Mouse (Mus musculus): ENCODE measurements around the gene Mast4. TPM values are rescaled to one million over a fixed set of nuclear protein-coding genes. Genes with fewer than 3 reads are reported as not detected.

Gene Mast4
- polyA plus RNA-seq, 1 experiment from 2014 or later: 36.9 TPM

DNA sequence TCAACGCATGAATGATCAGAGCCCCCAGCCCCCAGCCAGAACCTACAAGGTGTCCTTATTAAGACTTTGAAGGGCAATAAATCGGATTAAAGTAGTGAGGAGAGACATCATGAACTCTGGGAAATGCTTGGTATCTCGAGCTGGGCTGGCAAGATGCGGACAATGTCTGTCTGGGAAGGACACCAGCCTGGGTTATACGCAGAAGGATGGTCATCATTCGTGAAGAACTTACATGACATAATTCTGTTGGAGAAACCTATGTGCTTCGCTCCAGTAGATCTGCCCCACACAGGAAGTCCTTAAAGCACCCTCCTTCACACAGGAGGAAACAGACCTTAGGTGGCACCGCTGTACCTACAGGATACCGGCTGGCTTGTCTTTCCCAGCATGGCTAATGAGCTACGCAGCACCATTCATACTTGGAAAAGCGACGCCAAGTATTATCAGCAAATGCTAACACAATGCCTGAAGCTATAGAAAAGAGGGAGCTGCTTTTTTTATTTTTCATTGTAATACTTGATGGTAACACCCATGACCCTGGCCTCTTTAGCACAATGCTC, 456.5 kb downstream of the Mast4 start:
- no peak overlapping the region for H3K9ac ChIP-seq (ENCODE audit: low read length)
- no peak overlapping the region for H3K4me3 ChIP-seq (ENCODE audit: low read length)
- H3K4me1 ChIP-seq (ENCODE audit: control insufficient read depth, insufficient read depth, low read length): peaks cover 45% of the 10 kb centered on the region
- no peaks in the 10 kb centered on the region for H3K27me3 ChIP-seq (ENCODE audit: control insufficient read depth, insufficient read depth, low read length)
- no peaks in the 10 kb centered on the region for H3K9me3 ChIP-seq (replicated peaks; ENCODE audit: control insufficient read depth, low read length)
- no peak overlapping the region for H3K27ac ChIP-seq (ENCODE audit: low read length)
- H3K36me3 ChIP-seq (ENCODE audit: control insufficient read depth, insufficient read depth): no peaks in the 10 kb centered on the region
- 73% methylated on average over 12 of the region's 12 CpGs for WGBS
- ATAC-seq (replicated peaks; ENCODE audit: extremely low read depth, insufficient read depth, low FRiP score): no peak
- no peak overlapping the region for H3K4me2 ChIP-seq (ENCODE audit: low read depth, low read length)

GRCm38 (mm10) chr13:102877154-102877553, 457.1 kb downstream of the Mast4 start:
- ATAC-seq (replicated peaks; ENCODE audit: extremely low read depth, insufficient read depth, low FRiP score): no peak
- WGBS: 72% methylated on average over 8 of the region's 8 CpGs
- no peak overlapping the region for H3K27ac ChIP-seq (ENCODE audit: low read length)

DNA sequence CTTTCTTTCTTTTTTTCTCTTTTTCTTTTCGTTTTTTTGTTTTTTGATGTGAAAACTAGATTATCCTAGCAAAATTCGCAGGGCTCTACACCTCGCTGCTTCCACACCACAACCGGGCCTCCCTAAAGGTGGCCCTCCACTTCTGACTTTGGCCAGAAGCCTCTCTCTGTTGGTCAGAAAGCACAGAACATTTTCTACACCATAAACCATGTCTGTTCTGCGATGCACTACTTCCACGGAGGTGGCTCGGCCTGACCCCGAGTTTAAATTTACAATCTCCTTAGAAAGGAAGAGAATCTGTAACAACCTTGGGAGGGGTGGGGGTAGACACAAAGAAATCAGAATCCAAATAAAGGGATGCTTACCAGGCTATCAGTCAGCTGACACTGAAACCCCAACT, 458.8 kb downstream of the Mast4 start:
- 75% methylated on average over 8 of the region's 8 CpGs for WGBS
- no peak overlapping the region for H3K4me3 ChIP-seq (ENCODE audit: low read length)
- no peak overlapping the region for H3K4me2 ChIP-seq (ENCODE audit: low read depth, low read length)
- no peak for ATAC-seq (replicated peaks; ENCODE audit: extremely low read depth, insufficient read depth, low FRiP score)
- H3K4me1 ChIP-seq (ENCODE audit: control insufficient read depth, insufficient read depth, low read length): peaks cover 52% of the 10 kb centered on the region
- H3K27ac ChIP-seq (ENCODE audit: low read length): peak overlapping the region; percentile 38
- H3K9ac ChIP-seq (ENCODE audit: low read length): no peak overlapping the region
- no peaks in the 10 kb centered on the region for H3K36me3 ChIP-seq (ENCODE audit: control insufficient read depth, insufficient read depth)
- no peaks in the 10 kb centered on the region for H3K27me3 ChIP-seq (ENCODE audit: control insufficient read depth, insufficient read depth, low read length)
- H3K9me3 ChIP-seq (replicated peaks; ENCODE audit: control insufficient read depth, low read length): no peaks in the 10 kb centered on the region

More at GRCm38 (mm10) chr13:102877154-102877553, 457.1 kb downstream of the Mast4 start:
- Histone ChIP-seq H3K4me2 (ENCODE audit: low read depth, low read length) (no peak overlapping the region), H3K36me3 (ENCODE audit: control insufficient read depth, insufficient read depth) (no peaks in the 10 kb centered on the region), H3K4me1 (ENCODE audit: control insufficient read depth, insufficient read depth, low read length) (peaks cover 47% of the 10 kb centered on the region), H3K9me3 (replicated peaks; ENCODE audit: control insufficient read depth, low read length) (no peaks in the 10 kb centered on the region), H3K9ac (ENCODE audit: low read length) (no peak overlapping the region), H3K4me3 (ENCODE audit: low read length) (no peak overlapping the region), H3K27me3 (ENCODE audit: control insufficient read depth, insufficient read depth, low read length) (no peaks in the 10 kb centered on the region)

- Histone ChIP-seq H3K9ac (ENCODE audit: low read length) (no peak overlapping the region), H3K27me3 (ENCODE audit: control insufficient read depth, insufficient read depth, low read length) (no peaks in the 10 kb centered on the region), H3K4me2 (ENCODE audit: low read depth, low read length) (no peak overlapping the region), H3K4me1 (ENCODE audit: control insufficient read depth, insufficient read depth, low read length) (peaks cover 56% of the 10 kb centered on the region), H3K4me3 (ENCODE audit: low read length) (no peak overlapping the region), H3K9me3 (replicated peaks; ENCODE audit: control insufficient read depth, low read length) (no peaks in the 10 kb centered on the region), H3K36me3 (ENCODE audit: control insufficient read depth, insufficient read depth) (no peaks in the 10 kb centered on the region), H3K27ac (ENCODE audit: low read length) (peak overlapping the region; percentile 38)
- WGBS: 35% methylated on average over 3 of the region's 3 CpGs
- no peak; the same call in 1 of the 2 replicates for ATAC-seq (replicated peaks; ENCODE audit: extremely low read depth, insufficient read depth, low FRiP score)
Observed at GRCm38 (mm10) chr13:102875144-102875476, 459.2 kb downstream of the Mast4 start.

- Histone ChIP-seq H3K27ac (ENCODE audit: low read length) (peak overlapping the region; percentile 38), H3K4me1 (ENCODE audit: control insufficient read depth, insufficient read depth, low read length) (peaks cover 57% of the 10 kb centered on the region), H3K9me3 (replicated peaks; ENCODE audit: control insufficient read depth, low read length) (no peaks in the 10 kb centered on the region), H3K9ac (ENCODE audit: low read length) (no peak overlapping the region), H3K4me2 (ENCODE audit: low read depth, low read length) (no peak overlapping the region), H3K36me3 (ENCODE audit: control insufficient read depth, insufficient read depth) (no peaks in the 10 kb centered on the region), H3K27me3 (ENCODE audit: control insufficient read depth, insufficient read depth, low read length) (no peaks in the 10 kb centered on the region), H3K4me3 (ENCODE audit: low read length) (no peak overlapping the region)
- 68% methylated on average over 14 of the region's 14 CpGs for WGBS
- no peak; the same call in 1 of the 2 replicates for ATAC-seq (replicated peaks; ENCODE audit: extremely low read depth, insufficient read depth, low FRiP score)
Observed at GRCm38 (mm10) chr13:102874465-102875143, 459.7 kb downstream of the Mast4 start.

DNA sequence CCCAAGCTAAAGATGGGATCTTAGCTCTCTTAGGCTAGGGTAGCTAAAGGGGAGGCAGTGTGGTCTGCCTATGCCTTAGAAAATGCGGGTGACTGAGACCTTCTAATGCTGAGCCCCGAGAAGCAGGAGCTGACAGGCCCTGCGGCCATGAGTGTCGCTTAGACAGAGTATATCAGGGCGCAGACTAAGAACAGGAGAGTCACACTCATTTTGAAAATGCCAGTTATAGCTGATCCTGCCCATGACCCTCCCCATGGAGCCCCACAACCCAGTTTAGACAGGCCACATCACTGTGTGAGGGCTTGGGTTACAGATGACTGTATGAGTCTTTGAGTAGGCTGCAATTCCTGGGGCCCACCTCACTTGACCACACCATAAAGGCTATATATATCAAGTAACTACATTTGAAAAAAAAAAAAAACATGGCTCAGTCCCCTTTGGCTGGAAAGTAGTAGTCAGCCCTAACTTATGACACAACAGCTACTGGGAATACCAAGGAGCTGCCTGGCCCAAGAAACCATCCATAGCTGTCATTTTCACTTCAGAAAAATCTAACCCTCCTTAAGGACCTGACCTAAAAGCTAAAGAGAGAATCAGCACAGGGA, 460.8 kb downstream of the Mast4 start:
- H3K27ac ChIP-seq (ENCODE audit: low read length): peak overlapping the region; percentile 21; the same call in 1 of the 2 replicates
- no peak for ATAC-seq (replicated peaks; ENCODE audit: extremely low read depth, insufficient read depth, low FRiP score)

DNA sequence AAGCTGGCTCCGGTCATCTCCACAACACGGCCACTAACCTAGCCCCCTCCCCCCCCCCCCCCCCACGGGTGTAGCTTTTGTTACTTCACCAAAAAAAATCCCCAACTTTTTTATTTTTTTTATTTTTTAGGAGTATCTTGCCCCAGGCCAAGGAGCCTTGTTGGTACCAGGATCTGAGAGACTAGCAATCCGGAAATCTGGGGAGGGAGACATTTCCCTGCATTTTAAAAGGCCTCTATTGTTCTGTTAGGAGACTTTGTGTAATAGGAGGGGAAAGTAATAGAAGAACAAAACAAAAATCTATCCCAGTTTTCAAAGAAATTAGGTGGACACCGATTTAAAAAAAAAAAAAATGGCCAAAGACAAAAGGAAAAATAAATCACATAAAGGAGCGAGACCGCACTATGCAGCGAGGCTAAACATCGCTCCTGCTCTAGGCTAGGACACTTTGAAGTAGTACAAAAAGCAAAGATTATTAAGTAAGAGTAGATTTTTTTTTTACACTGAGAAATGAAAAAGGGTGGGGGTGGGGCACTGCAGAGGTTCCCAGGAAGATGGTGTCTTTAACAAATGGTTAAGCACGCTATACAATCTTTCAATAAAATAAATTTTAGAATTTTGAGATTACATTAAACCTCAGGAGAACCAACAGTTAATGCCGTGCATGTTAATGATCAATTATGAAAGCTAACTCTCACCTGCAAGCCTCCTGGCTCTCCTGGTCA, 462.8 kb downstream of the Mast4 start:
- 68% methylated on average over 11 of the region's 11 CpGs for WGBS
- Histone ChIP-seq H3K4me1 (ENCODE audit: control insufficient read depth, insufficient read depth, low read length) (peaks cover 44% of the 10 kb centered on the region), H3K9me3 (replicated peaks; ENCODE audit: control insufficient read depth, low read length) (peaks cover 6% of the 10 kb centered on the region), H3K4me3 (ENCODE audit: low read length) (no peak overlapping the region), H3K27me3 (ENCODE audit: control insufficient read depth, insufficient read depth, low read length) (no peaks in the 10 kb centered on the region), H3K9ac (ENCODE audit: low read length) (no peak overlapping the region), H3K27ac (ENCODE audit: low read length) (no peak overlapping the region), H3K36me3 (ENCODE audit: control insufficient read depth, insufficient read depth) (peaks cover 7% of the 10 kb centered on the region), H3K4me2 (ENCODE audit: low read depth, low read length) (no peak overlapping the region)
- no peak for ATAC-seq (replicated peaks; ENCODE audit: extremely low read depth, insufficient read depth, low FRiP score)

More for the DNA sequence above, 460.8 kb downstream of the Mast4 start:
- Histone ChIP-seq H3K4me1 (ENCODE audit: control insufficient read depth, insufficient read depth, low read length) (peaks cover 51% of the 10 kb centered on the region), H3K9me3 (replicated peaks; ENCODE audit: control insufficient read depth, low read length) (no peaks in the 10 kb centered on the region), H3K9ac (ENCODE audit: low read length) (no peak overlapping the region), H3K36me3 (ENCODE audit: control insufficient read depth, insufficient read depth) (peaks cover under 1% of the 10 kb centered on the region; the same call in 1 of the 2 replicates), H3K27me3 (ENCODE audit: control insufficient read depth, insufficient read depth, low read length) (no peaks in the 10 kb centered on the region), H3K4me2 (ENCODE audit: low read depth, low read length) (no peak overlapping the region), H3K4me3 (ENCODE audit: low read length) (no peak overlapping the region)
- WGBS: 87% methylated on average over 5 of the region's 5 CpGs

DNA sequence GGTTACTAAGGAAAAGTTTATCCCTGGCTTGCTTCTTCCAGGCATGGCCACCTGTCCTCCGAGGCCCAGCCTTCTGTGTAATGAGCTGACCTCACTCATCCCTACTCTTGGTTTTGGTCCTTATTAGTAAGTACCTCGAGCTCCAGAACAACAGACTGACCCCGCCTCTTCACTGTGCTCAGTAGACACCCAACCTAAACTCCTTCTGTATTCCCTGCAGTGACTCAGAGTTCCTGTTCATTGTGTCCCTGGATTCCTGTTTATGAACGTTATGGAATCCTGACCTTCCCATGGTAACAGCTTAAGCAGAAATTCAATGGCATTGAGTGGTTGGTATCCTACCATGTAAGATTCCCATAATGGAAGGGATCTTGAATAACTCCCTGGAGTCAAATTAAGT, 464.8 kb downstream of the Mast4 start:
- H3K4me3 ChIP-seq (ENCODE audit: low read length): no peak overlapping the region
- H3K4me1 ChIP-seq (ENCODE audit: control insufficient read depth, insufficient read depth, low read length): peaks cover 46% of the 10 kb centered on the region
- H3K36me3 ChIP-seq (ENCODE audit: control insufficient read depth, insufficient read depth): peaks cover 7% of the 10 kb centered on the region
- 0 out of 2 replicates have a peak overlapping the region, but pooled peaks have one; percentile 3 for H3K27ac ChIP-seq (ENCODE audit: low read length)
- H3K4me2 ChIP-seq (ENCODE audit: low read depth, low read length): no peak overlapping the region
- no peaks in the 10 kb centered on the region for H3K27me3 ChIP-seq (ENCODE audit: control insufficient read depth, insufficient read depth, low read length)
- WGBS: 75% methylated on average over 4 of the region's 4 CpGs
- H3K9ac ChIP-seq (ENCODE audit: low read length): no peak overlapping the region
- ATAC-seq (replicated peaks; ENCODE audit: extremely low read depth, insufficient read depth, low FRiP score): no peak
- H3K9me3 ChIP-seq (replicated peaks; ENCODE audit: control insufficient read depth, low read length): peaks cover 6% of the 10 kb centered on the region

DNA sequence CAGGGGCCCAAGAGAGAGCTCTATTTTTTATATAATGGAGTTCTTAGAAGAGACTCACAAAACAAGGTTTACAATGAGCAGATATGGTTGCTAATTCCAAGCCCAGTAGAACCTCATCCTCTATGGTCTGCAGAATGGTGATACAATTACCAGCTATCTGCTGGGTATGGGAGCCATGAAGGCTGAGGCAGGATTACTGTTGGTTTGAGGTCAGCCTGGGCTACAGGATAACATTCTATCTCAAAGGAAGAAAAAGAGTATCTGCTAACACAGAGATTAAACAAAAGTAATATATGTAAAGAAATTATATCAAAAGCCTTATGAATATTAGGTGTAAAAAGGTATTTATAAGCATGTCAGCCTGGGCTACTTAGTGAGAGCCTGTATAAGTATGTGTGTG, 467.5 kb downstream of the Mast4 start:
- H3K9ac ChIP-seq (ENCODE audit: low read length): no peak overlapping the region
- no peak overlapping the region; the same call in 1 of the 2 replicates for H3K4me2 ChIP-seq (ENCODE audit: low read depth, low read length)
- no peak for ATAC-seq (replicated peaks; ENCODE audit: extremely low read depth, insufficient read depth, low FRiP score)

More for the DNA sequence above, 467.5 kb downstream of the Mast4 start:
- Histone ChIP-seq H3K27ac (ENCODE audit: low read length) (peak overlapping the region; percentile 88), H3K27me3 (ENCODE audit: control insufficient read depth, insufficient read depth, low read length) (no peaks in the 10 kb centered on the region), H3K9me3 (replicated peaks; ENCODE audit: control insufficient read depth, low read length) (peaks cover 6% of the 10 kb centered on the region), H3K36me3 (ENCODE audit: control insufficient read depth, insufficient read depth) (peaks cover 7% of the 10 kb centered on the region), H3K4me3 (ENCODE audit: low read length) (no peak overlapping the region), H3K4me1 (ENCODE audit: control insufficient read depth, insufficient read depth, low read length) (peaks cover 40% of the 10 kb centered on the region)

All from heart, embryonic 16.5 days (tissue).